Mouse (Mus musculus): ENCODE data around the gene Fat4. TPM values are rescaled to one million over a fixed set of nuclear protein-coding genes. Genes with fewer than 3 reads are reported as not detected.

The Fat4 gene
- polyA plus RNA-seq, 1 experiment from 2014 or later: 5.3 TPM

DNA sequence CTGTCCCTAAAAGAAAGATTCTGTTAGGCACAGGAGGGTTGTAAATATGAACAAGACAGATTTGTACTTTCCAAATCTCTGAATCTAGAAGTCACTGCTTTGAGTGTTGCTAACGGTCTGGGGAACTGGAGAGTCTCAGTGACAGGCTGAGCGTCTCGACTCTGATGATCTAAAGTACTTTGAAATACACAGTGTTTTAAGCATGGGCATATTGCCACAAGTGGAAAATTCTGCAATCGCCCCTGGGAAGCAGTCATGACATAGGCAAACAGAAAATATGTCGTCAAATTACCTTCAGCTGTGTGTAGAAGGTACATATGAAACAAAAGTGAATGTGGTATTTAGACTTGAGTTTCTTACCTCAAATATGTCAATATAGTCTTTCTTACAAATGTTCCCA lies 51.4 kb downstream of the Fat4 start:
- Histone ChIP-seq H3K9ac (no peak overlapping the region), H3K4me2 (no peak overlapping the region), H3K27me3 (no peaks in the 10 kb centered on the region), H3K4me3 (no peak overlapping the region), H3K4me1 (peaks cover 17% of the 10 kb centered on the region), H3K27ac (no peak overlapping the region), H3K9me3 (no peaks in the 10 kb centered on the region), H3K36me3 (0 out of 2 replicates have a peak, but pooled peaks cover under 1% of the 10 kb centered on the region)
- 38% methylated on average over 5 of the region's 5 CpGs for WGBS
- no peak for ATAC-seq (ENCODE audit: borderline replicate concordance, extremely low read depth, low FRiP score, low TSS enrichment)

GRCm38 (mm10) chr3:38939573-38939972 lies 52.8 kb downstream of the Fat4 start:
- no peak overlapping the region for H3K4me3 ChIP-seq
- no peak for ATAC-seq (ENCODE audit: borderline replicate concordance, extremely low read depth, low FRiP score, low TSS enrichment)
- no peaks in the 10 kb centered on the region for H3K27me3 ChIP-seq
- 38% methylated on average over 3 of the region's 3 CpGs for WGBS
- H3K9me3 ChIP-seq: no peaks in the 10 kb centered on the region
- H3K9ac ChIP-seq: no peak overlapping the region
- H3K4me2 ChIP-seq: no peak overlapping the region
- no peak overlapping the region for H3K27ac ChIP-seq
- H3K36me3 ChIP-seq: 0 out of 2 replicates have a peak, but pooled peaks cover 4% of the 10 kb centered on the region
- H3K4me1 ChIP-seq: peaks cover 13% of the 10 kb centered on the region

GRCm38 (mm10) chr3:38940327-38940726 lies 53.6 kb downstream of the Fat4 start:
- no peak for ATAC-seq (ENCODE audit: borderline replicate concordance, extremely low read depth, low FRiP score, low TSS enrichment)
- Histone ChIP-seq H3K4me2 (no peak overlapping the region), H3K27me3 (no peaks in the 10 kb centered on the region), H3K9ac (no peak overlapping the region), H3K4me3 (no peak overlapping the region), H3K4me1 (peaks cover 10% of the 10 kb centered on the region), H3K36me3 (0 out of 2 replicates have a peak, but pooled peaks cover 4% of the 10 kb centered on the region), H3K27ac (no peak overlapping the region), H3K9me3 (no peaks in the 10 kb centered on the region)
- 41% methylated on average over 1 of the region's 1 CpGs for WGBS

- H3K4me3 ChIP-seq: no peak overlapping the region
- H3K4me1 ChIP-seq: no peaks in the 10 kb centered on the region; the same call in 1 of the 2 replicates
- no peak overlapping the region for H3K9ac ChIP-seq
- H3K27me3 ChIP-seq: no peaks in the 10 kb centered on the region
- no peaks in the 10 kb centered on the region for H3K9me3 ChIP-seq
- WGBS: 65% methylated on average over 1 of the region's 1 CpGs
- H3K36me3 ChIP-seq: 0 out of 2 replicates have a peak, but pooled peaks cover 4% of the 10 kb centered on the region
- no peak overlapping the region for H3K27ac ChIP-seq
- ATAC-seq (ENCODE audit: borderline replicate concordance, extremely low read depth, low FRiP score, low TSS enrichment): no peak
- no peak overlapping the region for H3K4me2 ChIP-seq
Measured at GRCm38 (mm10) chr3:38945157-38945556, 58.4 kb downstream of the Fat4 start.

DNA sequence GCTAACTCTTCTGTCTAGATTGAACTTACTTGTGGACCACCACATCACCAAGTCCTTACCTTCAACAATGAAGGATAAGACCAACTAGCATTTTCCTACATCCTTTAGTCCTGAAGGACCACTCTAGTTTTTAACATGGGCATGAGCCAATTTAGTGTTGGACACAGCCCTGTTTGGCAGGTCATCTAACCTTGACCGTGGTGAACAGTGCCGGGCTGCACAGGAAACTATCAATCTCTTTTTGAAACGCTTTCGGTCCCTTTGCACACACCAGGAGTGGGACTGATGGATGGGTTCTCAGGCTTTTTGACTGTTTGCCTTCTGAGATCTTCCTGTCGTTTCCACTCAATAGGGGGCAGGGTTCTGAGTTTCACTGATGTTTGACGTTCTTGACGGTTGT lies 61.0 kb downstream of the Fat4 start:
- WGBS: 41% methylated on average over 7 of the region's 7 CpGs
- Histone ChIP-seq H3K4me1 (no peaks in the 10 kb centered on the region), H3K4me3 (no peak overlapping the region), H3K36me3 (0 out of 2 replicates have a peak, but pooled peaks cover 4% of the 10 kb centered on the region), H3K9ac (no peak overlapping the region), H3K27ac (no peak overlapping the region), H3K9me3 (no peaks in the 10 kb centered on the region), H3K4me2 (no peak overlapping the region), H3K27me3 (no peaks in the 10 kb centered on the region)
- ATAC-seq (ENCODE audit: borderline replicate concordance, extremely low read depth, low FRiP score, low TSS enrichment): no peak

- 63% methylated on average over 3 of the region's 3 CpGs for WGBS
- peaks cover 16% of the 10 kb centered on the region for H3K36me3 ChIP-seq
- no peak overlapping the region for H3K4me2 ChIP-seq
- H3K4me1 ChIP-seq: no peaks in the 10 kb centered on the region
- H3K27me3 ChIP-seq: no peaks in the 10 kb centered on the region
- no peak overlapping the region for H3K27ac ChIP-seq
- H3K9ac ChIP-seq: no peak overlapping the region
- no peak for ATAC-seq (ENCODE audit: borderline replicate concordance, extremely low read depth, low FRiP score, low TSS enrichment)
- no peaks in the 10 kb centered on the region for H3K9me3 ChIP-seq
- H3K4me3 ChIP-seq: no peak overlapping the region
Measured at GRCm38 (mm10) chr3:38952602-38953001, 65.9 kb downstream of the Fat4 start.

DNA sequence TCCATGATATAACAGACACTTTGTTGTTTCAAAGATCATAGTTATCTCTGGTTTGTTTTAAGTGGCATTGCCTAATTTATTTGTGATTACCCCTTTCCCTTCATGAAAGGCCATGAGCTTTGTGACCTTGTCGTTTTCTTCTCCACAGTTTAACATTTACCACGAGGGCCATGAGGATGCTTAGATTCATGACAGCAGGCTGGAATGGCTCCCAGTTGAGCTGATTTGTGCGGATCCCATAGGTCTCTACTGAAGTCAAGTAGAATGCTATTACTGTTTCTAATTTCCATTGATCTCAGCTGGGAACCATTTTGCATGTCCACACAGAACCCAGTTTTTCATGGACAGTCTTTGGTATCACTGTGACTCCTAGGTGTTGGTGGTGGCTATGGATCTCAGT lies 67.5 kb downstream of the Fat4 start:
- H3K27ac ChIP-seq: no peak overlapping the region
- ATAC-seq (ENCODE audit: borderline replicate concordance, extremely low read depth, low FRiP score, low TSS enrichment): no peak
- no peaks in the 10 kb centered on the region for H3K4me1 ChIP-seq
- no peak overlapping the region for H3K4me3 ChIP-seq
- peaks cover 25% of the 10 kb centered on the region for H3K36me3 ChIP-seq
- WGBS: 46% methylated on average over 3 of the region's 3 CpGs
- H3K9ac ChIP-seq: no peak overlapping the region
- no peaks in the 10 kb centered on the region for H3K9me3 ChIP-seq
- H3K27me3 ChIP-seq: no peaks in the 10 kb centered on the region
- no peak overlapping the region for H3K4me2 ChIP-seq

DNA sequence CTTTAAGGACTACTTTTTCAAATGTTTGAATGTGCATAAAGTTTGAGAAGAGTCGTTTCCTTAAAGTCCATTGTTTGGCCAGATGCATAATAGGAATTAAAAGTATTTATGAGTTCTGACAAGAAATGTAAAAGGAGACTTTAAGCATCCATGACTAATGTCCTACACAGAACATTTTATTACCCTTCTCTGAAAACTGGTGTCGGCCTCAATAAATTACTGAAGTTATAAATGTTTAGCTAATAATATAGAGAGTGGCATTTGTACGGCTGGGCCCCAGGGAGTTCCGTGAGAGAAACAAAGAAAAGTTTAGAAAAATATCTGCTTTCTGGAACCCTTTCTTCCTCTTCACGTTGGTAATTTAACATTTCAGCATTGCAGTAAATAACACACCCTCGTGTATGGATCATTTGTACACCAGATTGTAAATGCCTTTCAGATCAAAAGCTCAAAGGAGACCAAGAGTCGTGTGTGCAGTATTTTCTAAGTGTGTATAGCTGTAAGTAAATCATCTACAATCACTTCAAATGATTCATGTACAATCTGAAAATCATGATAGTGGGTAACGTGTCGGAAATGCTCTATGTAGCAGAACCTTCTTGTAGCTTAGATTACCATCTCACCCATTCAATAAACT lies 69.4 kb downstream of the Fat4 start:
- no peak overlapping the region for H3K4me2 ChIP-seq
- peaks cover 33% of the 10 kb centered on the region for H3K36me3 ChIP-seq
- H3K4me3 ChIP-seq: no peak overlapping the region
- 71% methylated on average over 9 of the region's 9 CpGs for WGBS
- H3K27ac ChIP-seq: no peak overlapping the region
- H3K9ac ChIP-seq: no peak overlapping the region
- H3K4me1 ChIP-seq: no peaks in the 10 kb centered on the region
- ATAC-seq (ENCODE audit: borderline replicate concordance, extremely low read depth, low FRiP score, low TSS enrichment): no peak
- no peaks in the 10 kb centered on the region for H3K27me3 ChIP-seq
- H3K9me3 ChIP-seq: no peaks in the 10 kb centered on the region

- H3K27ac ChIP-seq: no peak overlapping the region
- H3K27me3 ChIP-seq: no peaks in the 10 kb centered on the region
- H3K4me2 ChIP-seq: no peak overlapping the region
- no peak for ATAC-seq (ENCODE audit: borderline replicate concordance, extremely low read depth, low FRiP score, low TSS enrichment)
- peaks cover 33% of the 10 kb centered on the region for H3K36me3 ChIP-seq
- H3K9me3 ChIP-seq: no peaks in the 10 kb centered on the region
- H3K4me3 ChIP-seq: no peak overlapping the region
- no peaks in the 10 kb centered on the region for H3K4me1 ChIP-seq
- WGBS: 91% methylated on average over 11 of the region's 11 CpGs
- H3K9ac ChIP-seq: no peak overlapping the region
Measured at GRCm38 (mm10) chr3:38957186-38957585, 70.4 kb downstream of the Fat4 start.

DNA sequence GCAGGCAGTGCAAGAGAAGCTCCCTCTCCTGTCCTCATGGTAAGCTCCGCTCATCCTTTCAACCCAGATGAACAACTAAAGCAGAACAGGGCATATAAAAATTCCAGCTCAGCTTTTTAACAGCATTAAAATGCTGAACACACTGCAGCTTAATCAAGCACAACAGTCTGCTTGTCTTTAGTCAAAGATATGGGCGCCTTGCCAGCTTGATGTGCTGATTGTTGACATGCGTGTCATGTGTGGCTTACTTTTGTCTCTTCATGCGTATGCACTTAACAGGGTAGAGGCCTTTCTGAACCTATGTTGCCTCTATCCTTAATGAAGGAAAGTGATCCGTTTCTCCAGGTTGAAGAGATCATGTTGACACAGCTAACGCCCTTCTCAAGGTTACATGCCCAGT lies 75.6 kb downstream of the Fat4 start:
- Histone ChIP-seq H3K27me3 (no peaks in the 10 kb centered on the region), H3K4me2 (no peak overlapping the region), H3K36me3 (peaks cover 20% of the 10 kb centered on the region), H3K4me3 (no peak overlapping the region), H3K9me3 (no peaks in the 10 kb centered on the region), H3K4me1 (no peaks in the 10 kb centered on the region), H3K9ac (no peak overlapping the region), H3K27ac (no peak overlapping the region)
- ATAC-seq (ENCODE audit: borderline replicate concordance, extremely low read depth, low FRiP score, low TSS enrichment): no peak
- WGBS: 66% methylated on average over 6 of the region's 6 CpGs

GRCm38 (mm10) chr3:38967480-38967879 lies 80.7 kb downstream of the Fat4 start:
- H3K4me2 ChIP-seq: no peak overlapping the region
- no peaks in the 10 kb centered on the region for H3K9me3 ChIP-seq
- no peaks in the 10 kb centered on the region for H3K4me1 ChIP-seq
- H3K27ac ChIP-seq: no peak overlapping the region
- no peaks in the 10 kb centered on the region for H3K27me3 ChIP-seq
- no peak for ATAC-seq (ENCODE audit: borderline replicate concordance, extremely low read depth, low FRiP score, low TSS enrichment)
- peaks cover 4% of the 10 kb centered on the region; the same call in 1 of the 2 replicates for H3K36me3 ChIP-seq
- H3K9ac ChIP-seq: no peak overlapping the region
- H3K4me3 ChIP-seq: no peak overlapping the region

DNA sequence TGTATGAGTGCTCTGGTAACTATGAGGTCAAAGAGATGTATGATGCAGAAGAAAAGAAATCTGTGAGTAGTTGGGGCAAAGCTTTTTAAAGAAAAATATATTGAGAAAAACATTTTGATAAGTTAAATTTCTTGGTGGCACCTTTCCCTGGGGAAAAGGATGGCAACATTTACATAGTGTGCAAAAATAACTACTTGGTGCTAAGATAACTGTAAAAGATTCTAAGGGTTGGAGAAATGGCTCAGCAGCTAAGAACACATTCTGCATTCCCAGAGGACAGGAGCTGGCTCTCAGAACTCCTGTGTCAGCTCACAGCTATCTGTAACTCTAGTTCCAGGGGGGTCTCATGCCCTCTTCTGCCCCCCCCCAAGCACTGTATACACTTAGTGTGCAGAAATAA lies 99.6 kb downstream of the Fat4 start:
- H3K9ac ChIP-seq: no peak overlapping the region

DNA sequence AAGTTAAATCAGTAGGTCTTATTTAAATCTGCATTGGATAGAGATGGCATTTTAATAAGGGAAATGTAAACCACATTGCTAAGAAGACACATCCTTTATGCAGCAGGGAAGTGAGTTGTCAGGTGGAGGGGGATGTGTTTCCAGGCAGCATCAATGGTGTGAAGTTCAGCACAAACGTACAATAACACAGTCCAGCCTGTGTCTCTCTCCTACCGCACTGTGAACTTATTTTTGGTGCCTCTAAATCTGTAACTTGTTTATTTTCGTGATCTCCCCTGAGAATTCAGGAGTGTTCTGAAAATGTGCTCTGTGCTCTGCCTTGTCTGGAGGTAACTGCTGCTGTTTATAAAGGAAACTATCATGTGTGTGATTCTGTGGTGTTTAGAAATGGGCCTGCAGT lies 102.4 kb downstream of the Fat4 start:
- no peak for ATAC-seq (ENCODE audit: borderline replicate concordance, extremely low read depth, low FRiP score, low TSS enrichment)
- Histone ChIP-seq H3K4me1 (no peaks in the 10 kb centered on the region), H3K9ac (no peak overlapping the region), H3K27me3 (no peaks in the 10 kb centered on the region), H3K4me3 (no peak overlapping the region), H3K9me3 (no peaks in the 10 kb centered on the region), H3K4me2 (no peak overlapping the region), H3K36me3 (0 out of 2 replicates have a peak, but pooled peaks cover 4% of the 10 kb centered on the region), H3K27ac (no peak overlapping the region)
- WGBS: 78% methylated on average over 3 of the region's 3 CpGs

More for the DNA sequence above, 99.6 kb downstream of the Fat4 start:
- no peak overlapping the region for H3K4me3 ChIP-seq
- H3K27ac ChIP-seq: no peak overlapping the region
- H3K27me3 ChIP-seq: no peaks in the 10 kb centered on the region
- H3K4me1 ChIP-seq: no peaks in the 10 kb centered on the region
- ATAC-seq (ENCODE audit: borderline replicate concordance, extremely low read depth, low FRiP score, low TSS enrichment): no peak
- no peak overlapping the region for H3K4me2 ChIP-seq
- H3K9me3 ChIP-seq: no peaks in the 10 kb centered on the region
- 0 out of 2 replicates have a peak, but pooled peaks cover 19% of the 10 kb centered on the region for H3K36me3 ChIP-seq
